Mouse (Mus musculus) MEL (cell line): ENCODE measurements around the gene Atxn2.

Experiments used
- CHD2 ChIP-seq: IDR thresholded peaks from 2 replicates; pipeline ENCODE4 v1.6.1; 2011; ENCODE audit warnings: low read length, improper control_type of control experiment
- CTCF ChIP-seq, 3 experiments: IDR thresholded peaks in 2 of 3; conservative IDR thresholded peaks in 1 of 3; 2 replicates each; pipeline ENCODE4 v1.5.1; 2011 to 2012; ENCODE audit warnings: low read length in 3 of 3, low read depth in 2 of 3, mild to moderate bottlenecking in 2 of 3, improper control_type of control experiment in 1 of 3, inconsistent platforms in 1 of 3, mixed read lengths in 1 of 3, moderate library complexity in 1 of 3; ENCODE audit not compliant: control insufficient read depth in 1 of 3, insufficient read depth in 1 of 3, poor library complexity in 1 of 3, severe bottlenecking in 1 of 3
- MAX ChIP-seq: IDR thresholded peaks from 2 replicates; pipeline ENCODE4 v1.6.1; 2011; ENCODE audit warnings: low read length, improper control_type of control experiment
- NELFE ChIP-seq: IDR thresholded peaks from 2 replicates; pipeline ENCODE4 v1.6.1; 2011; ENCODE audit warnings: low read depth, low read length, improper control_type of control experiment
- POLR2A ChIP-seq, 2 experiments: IDR thresholded peaks; 2 replicates each; pipeline ENCODE4 v1.6.1; 2011 to 2012; ENCODE audit warnings: low read length in 2 of 2, mild to moderate bottlenecking in 2 of 2, control low read depth in 1 of 2, improper control_type of control experiment in 1 of 2, low read depth in 1 of 2, moderate library complexity in 1 of 2; ENCODE audit not compliant: control insufficient read depth in 1 of 2, insufficient read depth in 1 of 2, poor library complexity in 1 of 2
- USF1 ChIP-seq: IDR thresholded peaks from 2 replicates; pipeline ENCODE4 v1.6.1; 2014; ENCODE audit warnings: low read depth, mild to moderate bottlenecking, inconsistent platforms, low read length, improper control_type of control experiment, moderate library complexity

DNA sequence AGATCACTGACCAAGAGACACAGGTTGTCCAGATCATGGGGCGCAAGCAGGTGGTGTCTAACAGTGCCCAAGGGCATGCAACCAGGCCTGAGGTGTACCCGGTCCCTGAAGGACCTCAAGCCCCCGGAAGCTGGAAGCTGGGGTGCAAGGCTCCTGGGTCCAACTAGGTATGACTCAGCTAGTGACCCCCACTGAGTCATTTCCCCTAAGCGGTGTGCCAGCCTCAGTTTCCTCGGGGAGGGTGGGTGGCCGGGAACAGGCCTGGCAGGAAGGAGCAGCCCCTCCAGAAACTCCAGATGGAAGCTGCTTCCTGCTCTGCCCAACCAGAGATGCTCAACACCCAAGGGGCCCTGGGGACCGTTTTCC, 123.1 kb downstream of the Atxn2 start:
- TF ChIP-seq POLR2A (IDR thresholded peaks at IDR 0.05; ENCODE audit: control insufficient read depth in 1 of 2, insufficient read depth in 1 of 2, low read depth in 1 of 2, low read length in 2 of 2, poor library complexity in 1 of 2) (no peak), CHD2 (no peak), NELFE (no peak), CTCF (IDR thresholded peaks at IDR 0.05 in 2 of 3, conservative IDR thresholded peaks at IDR 0.05 in 1 of 3; ENCODE audit: control insufficient read depth in 1 of 3, insufficient read depth in 1 of 3, low read depth in 2 of 3, low read length in 3 of 3, poor library complexity in 1 of 3, severe bottlenecking in 1 of 3) (no peak), MAX (no peak), USF1 (no peak)
